Mouse (Mus musculus): ENCODE measurements at regions not wholly inside any gene's neighbourhood (a gene's known extent, or its start where the extent isn't known, plus 50 kb on each side); places are given as distances from the start of the nearest gene placed in this dataset.
"Not testable (repeated sequence)": the region's sequence is repeated elsewhere in the genome, so short reads cannot be mapped to it uniquely, and the experiment has no call there.

- DNase-seq, result no peak
Measured at GRCm38 (mm10) chr10:46629876-46630275, 1052.2 kb downstream of the Hace1 start.

GRCm38 (mm10) chr10:46663041-46663440 is 1085.4 kb downstream of the Hace1 start:
- no peak for DNase-seq

GRCm38 (mm10) chr10:46689823-46690372 is 1112.3 kb downstream of the Hace1 start:
- not testable (repeated sequence) for DNase-seq

GRCm38 (mm10) chr10:46692661-46693060 is 1115.0 kb downstream of the Hace1 start:
- DNase-seq, result no peak

GRCm38 (mm10) chr10:46697363-46698246 is 1120.0 kb downstream of the Hace1 start:
- no peak for DNase-seq

- no peak for DNase-seq
Measured at GRCm38 (mm10) chr10:46701221-46701620, 1123.6 kb downstream of the Hace1 start.

GRCm38 (mm10) chr10:46708022-46708421 is 1130.4 kb downstream of the Hace1 start:
- not testable (repeated sequence) for DNase-seq

- DNase-seq, result no peak
Measured at GRCm38 (mm10) chr10:46712690-46713089, 1135.1 kb downstream of the Hace1 start.

GRCm38 (mm10) chr10:46718349-46719087 is 1140.9 kb downstream of the Hace1 start:
- DNase-seq, result no peak

- DNase-seq, result no peak
Measured at GRCm38 (mm10) chr10:46719088-46719469, 1141.5 kb downstream of the Hace1 start.

- DNase-seq, result no peak
Measured at GRCm38 (mm10) chr10:46723666-46724065, 1146.0 kb downstream of the Hace1 start.

- no peak for DNase-seq
Measured at GRCm38 (mm10) chr10:46730601-46731000, 1153.0 kb downstream of the Hace1 start.

- no peak for DNase-seq
Measured at GRCm38 (mm10) chr10:46733760-46734265, 1156.2 kb downstream of the Hace1 start.

GRCm38 (mm10) chr10:46741098-46741497 is 1163.5 kb downstream of the Hace1 start:
- DNase-seq, result no peak

- DNase-seq, result no peak
Measured at GRCm38 (mm10) chr10:46742131-46742530, 1164.5 kb downstream of the Hace1 start.

GRCm38 (mm10) chr10:46760923-46761322 is 1183.3 kb downstream of the Hace1 start:
- DNase-seq, result no peak

GRCm38 (mm10) chr10:46778729-46779128 is 1201.1 kb downstream of the Hace1 start:
- DNase-seq, result no peak

- DNase-seq, result peak in 1 of 2 experiments; percentile 1
Measured at GRCm38 (mm10) chr10:46785723-46786122, 1208.1 kb downstream of the Hace1 start.

- no peak for DNase-seq
Measured at GRCm38 (mm10) chr10:46814271-46814670, 1236.6 kb downstream of the Hace1 start.

GRCm38 (mm10) chr10:46819133-46819532 is 1241.5 kb downstream of the Hace1 start:
- DNase-seq, result no peak

- DNase-seq, result no peak
Measured at GRCm38 (mm10) chr10:46819965-46820364, 1242.3 kb downstream of the Hace1 start.

- no peak for DNase-seq
Measured at GRCm38 (mm10) chr10:46823837-46824236, 1246.2 kb downstream of the Hace1 start.

GRCm38 (mm10) chr10:46826012-46826411 is 1248.4 kb downstream of the Hace1 start:
- DNase-seq, result no peak

Data from kidney, adult 8-10 months (tissue).